Mouse (Mus musculus) layer of hippocampus, postnatal 14 days (tissue): Measurements from ENCODE around the gene Slamf8. TPM values are rescaled to one million over a fixed set of nuclear protein-coding genes. Genes with fewer than 3 reads are reported as not detected.

Experiments
- DNase-seq, 2 experiments: peaks; one replicate each; pipeline ENCODE4 v3.0.0; 2021 to 2022; ENCODE audit warnings: low spot score in 2 of 2, mixed read lengths in 1 of 2
- long read RNA-seq, 2 experiments: library from polyadenylated mRNA; stranded (forward); transcript quantifications; one replicate each; pipeline ENCODE4 v2.0.0; 2021
- total RNA-seq, 2 experiments: library from RNA; stranded (reverse); gene quantifications; 2 replicates each; pipeline ENCODE4 v1.2.3; 2021

Gene Slamf8
- total RNA-seq: not detected
- long read RNA-seq, experiment 1: 0 reads
- long read RNA-seq, experiment 2: 0 reads

- peak in 1 of 2 experiments; percentile 14 for DNase-seq
Observed at GRCm38 (mm10) chr1:172590385-172590784, at the start of gene Slamf8. Gene Slamf8, minus strand, starts transcription at chr1:172590568.

- DNase-seq: no peak
Observed at GRCm38 (mm10) chr1:172638781-172639180, 48.4 kb upstream of the Slamf8 start.

GRCm38 (mm10) chr1:172637801-172638200, 47.4 kb upstream of the Slamf8 start:
- no peak for DNase-seq

- no peak for DNase-seq
Observed at GRCm38 (mm10) chr1:172636266-172636665, 45.9 kb upstream of the Slamf8 start.

- DNase-seq: no peak
Observed at GRCm38 (mm10) chr1:172635258-172635657, 44.9 kb upstream of the Slamf8 start.

GRCm38 (mm10) chr1:172634136-172634535, 43.8 kb upstream of the Slamf8 start:
- no peak for DNase-seq

GRCm38 (mm10) chr1:172632451-172633326, 42.3 kb upstream of the Slamf8 start, which contains the start of gene Dusp23:
Gene Dusp23, minus strand, starts transcription at chr1:172632962.
- peak; percentile 90 to 95 for DNase-seq

- no peak for DNase-seq
Observed at GRCm38 (mm10) chr1:172631721-172632120, 41.4 kb upstream of the Slamf8 start.

- DNase-seq: no peak
Observed at GRCm38 (mm10) chr1:172629831-172630230, 39.5 kb upstream of the Slamf8 start.

GRCm38 (mm10) chr1:172626306-172626705, 35.9 kb upstream of the Slamf8 start:
- no peak for DNase-seq

GRCm38 (mm10) chr1:172624081-172624480, 33.7 kb upstream of the Slamf8 start:
- no peak for DNase-seq

GRCm38 (mm10) chr1:172623599-172623998, 33.2 kb upstream of the Slamf8 start:
- DNase-seq: no peak

GRCm38 (mm10) chr1:172619235-172619634, 28.9 kb upstream of the Slamf8 start:
- peak; percentile 29 to 54 for DNase-seq

GRCm38 (mm10) chr1:172618141-172618540, 27.8 kb upstream of the Slamf8 start:
- no peak for DNase-seq

GRCm38 (mm10) chr1:172617365-172618076, 27.2 kb upstream of the Slamf8 start:
- no peak for DNase-seq

- peak; percentile 28 to 49 for DNase-seq
Observed at GRCm38 (mm10) chr1:172616537-172617300, 26.4 kb upstream of the Slamf8 start.

GRCm38 (mm10) chr1:172615412-172615811, 25.0 kb upstream of the Slamf8 start:
- DNase-seq: no peak

- DNase-seq: no peak
Observed at GRCm38 (mm10) chr1:172614654-172615053, 24.3 kb upstream of the Slamf8 start.

GRCm38 (mm10) chr1:172612745-172613144, 22.4 kb upstream of the Slamf8 start:
- no peak for DNase-seq

GRCm38 (mm10) chr1:172611304-172611703, 20.9 kb upstream of the Slamf8 start:
- no peak for DNase-seq

GRCm38 (mm10) chr1:172602326-172602725, 12.0 kb upstream of the Slamf8 start, which contains the start of gene Fcrl6:
Gene Fcrl6, minus strand, starts transcription at chr1:172602551.
- DNase-seq: no peak
